Mouse (Mus musculus) ES-Bruce4 (cell line): ENCODE measurements around the gene Wbp1. TPM values are rescaled to one million over a fixed set of nuclear protein-coding genes. Genes with fewer than 3 reads are reported as not detected.

Experiments
- H3K27ac ChIP-seq: 2 replicates; pipeline ENCODE4 v1.5.1; 2012; ENCODE audit warnings: low read length, inconsistent platforms; ENCODE audit not compliant: insufficient read depth
- H3K27me3 ChIP-seq: 2 replicates; pipeline ENCODE4 v1.6.1; 2012; ENCODE audit warnings: mild to moderate bottlenecking, low read length, inconsistent platforms; ENCODE audit not compliant: control insufficient read depth, poor library complexity, insufficient read depth, severe bottlenecking
- H3K36me3 ChIP-seq: 2 replicates; pipeline ENCODE4 v1.6.1; 2012; ENCODE audit warnings: inconsistent platforms, mild to moderate bottlenecking, low read length, moderate library complexity; ENCODE audit not compliant: control insufficient read depth, poor library complexity, insufficient read depth, severe bottlenecking
- H3K4me1 ChIP-seq: one replicate; pipeline ENCODE4 v1.8.1; 2011; ENCODE audit warnings: low read length; ENCODE audit not compliant: control insufficient read depth, insufficient read depth
- H3K4me3 ChIP-seq: 2 replicates; pipeline ENCODE4 v1.5.1; 2011; ENCODE audit warnings: low read depth, mild to moderate bottlenecking, low read length
- H3K9ac ChIP-seq: 2 replicates; pipeline ENCODE4 v1.6.1; 2012; ENCODE audit warnings: low read depth, mild to moderate bottlenecking, inconsistent platforms; ENCODE audit not compliant: poor library complexity, severe bottlenecking
- H3K9me3 ChIP-seq: replicated peaks from 2 replicates; pipeline ENCODE4 v1.6.1; 2012; ENCODE audit warnings: mild to moderate bottlenecking, low read length, inconsistent platforms; ENCODE audit not compliant: control insufficient read depth, poor library complexity, insufficient read depth, severe bottlenecking
- CTCF ChIP-seq: IDR thresholded peaks from one replicate; pipeline ENCODE4 v1.8.1; 2011; ENCODE audit warnings: low read depth, low read length
- EP300 ChIP-seq: IDR thresholded peaks from 2 replicates; pipeline ENCODE4 v1.6.1; 2011; ENCODE audit warnings: low read depth, low read length; ENCODE audit not compliant: insufficient read depth
- POLR2A ChIP-seq: IDR thresholded peaks from one replicate; pipeline ENCODE4 v1.8.1; 2011; ENCODE audit warnings: low read length; ENCODE audit not compliant: insufficient read depth
- polyA plus RNA-seq: library from polyadenylated mRNA; stranded (reverse); fragments of >200 nt; gene quantifications from 2 replicates; pipeline ENCODE4 v1.2.4, GENCODE M21; 2011; ENCODE audit warnings: low read depth; ENCODE audit not compliant: missing spikeins, insufficient read depth, insufficient read length

The Wbp1 gene
- polyA plus RNA-seq, 1 experiment = 26.7 TPM

- peak; percentile 47 for TF ChIP-seq POLR2A
- TF ChIP-seq CTCF = no peak
- TF ChIP-seq EP300 = no peak
- H3K4me3 ChIP-seq = peak within 1 kb of the TSS; percentile 81
- H3K4me1 ChIP-seq = no peaks in the 10 kb centered on the region
- no peak within 1 kb of the TSS for H3K27ac ChIP-seq
- H3K9me3 ChIP-seq = no peaks in the 10 kb centered on the region
- no peaks in the 10 kb centered on the region for H3K36me3 ChIP-seq
- H3K9ac ChIP-seq = peak within 1 kb of the TSS; percentile 68
- no peaks in the 10 kb centered on the region for H3K27me3 ChIP-seq
Measured at GRCm38 (mm10) chr6:83108762-83109668, 12.3 kb downstream of the Wbp1 start, which contains the start of gene Mrpl53. Gene Mrpl53 (plus strand): TSS chr6:83109040.

- H3K27me3 ChIP-seq = no peaks in the 10 kb centered on the region
- H3K9ac ChIP-seq = peak overlapping the region; percentile 68
- peak; percentile 95 for TF ChIP-seq CTCF
- no peak for TF ChIP-seq EP300
- no peak for TF ChIP-seq POLR2A
- no peaks in the 10 kb centered on the region for H3K9me3 ChIP-seq
- 0 out of 2 replicates have a peak overlapping the region, but pooled peaks have one; percentile 11 for H3K4me3 ChIP-seq
- no peaks in the 10 kb centered on the region for H3K36me3 ChIP-seq
- H3K4me1 ChIP-seq = no peaks in the 10 kb centered on the region
- H3K27ac ChIP-seq = no peak overlapping the region
Measured at GRCm38 (mm10) chr6:83107566-83108400, 13.6 kb downstream of the Wbp1 start.

DNA sequence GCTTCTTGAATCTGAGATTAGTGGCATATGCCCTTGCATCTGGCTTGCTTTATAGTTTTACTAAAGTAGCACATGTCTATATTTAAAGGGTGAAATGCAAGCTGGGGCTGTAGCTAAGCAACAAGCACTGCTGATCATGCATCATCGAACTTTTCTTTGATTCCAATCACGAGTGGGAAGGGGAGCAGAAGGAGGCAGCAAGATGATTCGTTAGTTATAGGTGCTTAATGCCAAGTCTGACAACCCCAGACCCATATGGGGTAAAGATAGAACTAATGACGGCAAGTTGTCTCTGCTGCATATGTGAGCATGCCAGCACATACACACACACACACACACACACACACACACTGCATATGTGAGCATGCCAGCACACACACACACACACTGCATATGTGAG lies 17.2 kb downstream of the Wbp1 start:
- H3K4me1 ChIP-seq = no peaks in the 10 kb centered on the region
- H3K27me3 ChIP-seq = no peaks in the 10 kb centered on the region
- H3K4me3 ChIP-seq = no peak overlapping the region
- TF ChIP-seq CTCF (no peak), EP300 (no peak), POLR2A (no peak)
- H3K9me3 ChIP-seq = no peaks in the 10 kb centered on the region
- H3K27ac ChIP-seq = no peak overlapping the region
- no peaks in the 10 kb centered on the region for H3K36me3 ChIP-seq
- no peak overlapping the region for H3K9ac ChIP-seq

DNA sequence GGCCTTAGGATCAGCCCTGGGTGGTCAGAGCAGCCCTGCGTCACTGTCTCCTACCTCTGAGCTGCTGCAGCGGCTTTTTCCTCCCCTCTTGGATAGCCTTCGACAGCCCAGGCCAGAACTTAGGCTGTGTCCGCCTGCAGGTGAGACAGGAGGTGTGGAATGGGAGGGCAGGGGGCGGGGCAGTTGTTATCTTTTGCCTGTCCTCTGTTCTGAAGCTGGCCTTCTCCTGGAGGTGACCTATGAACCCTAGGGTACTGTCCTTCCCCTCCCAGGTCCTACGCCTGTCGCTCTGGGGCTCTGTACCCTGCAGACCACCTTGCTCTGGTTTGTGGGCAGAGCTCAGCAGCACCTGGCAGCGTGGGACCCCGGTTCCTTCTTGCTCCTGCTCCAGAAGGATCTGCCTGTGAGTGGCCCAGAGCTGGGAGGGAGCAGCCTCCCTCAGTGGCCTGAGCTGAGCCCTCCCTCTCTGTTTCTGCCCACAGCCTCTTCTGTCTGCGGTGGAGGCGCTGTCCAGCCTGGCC lies 18.2 kb downstream of the Wbp1 start:
- Histone ChIP-seq H3K27ac (no peak overlapping the region), H3K4me3 (no peak overlapping the region), H3K36me3 (no peaks in the 10 kb centered on the region), H3K4me1 (no peaks in the 10 kb centered on the region), H3K9ac (no peak overlapping the region), H3K27me3 (no peaks in the 10 kb centered on the region), H3K9me3 (no peaks in the 10 kb centered on the region)
- no peak for TF ChIP-seq CTCF
- no peak for TF ChIP-seq EP300
- no peak for TF ChIP-seq POLR2A

GRCm38 (mm10) chr6:83101688-83102556 lies 19.4 kb downstream of the Wbp1 start:
- H3K9ac ChIP-seq = peak overlapping the region; percentile 42
- TF ChIP-seq CTCF (peak; percentile 9), POLR2A (no peak), EP300 (no peak)
- H3K4me3 ChIP-seq = peak overlapping the region; percentile 87
- H3K4me1 ChIP-seq = no peaks in the 10 kb centered on the region
- no peaks in the 10 kb centered on the region for H3K27me3 ChIP-seq
- H3K36me3 ChIP-seq = no peaks in the 10 kb centered on the region
- H3K9me3 ChIP-seq = no peaks in the 10 kb centered on the region
- H3K27ac ChIP-seq = no peak overlapping the region
